Mouse (Mus musculus) cerebellum, adult 2 months (tissue): ENCODE data around the gene Nedd9.

Experiments used
- CTCF ChIP-seq: fragments of 200-500 bp; IDR thresholded peaks from 2 replicates; pipeline ENCODE4 v1.5.1; 2011; ENCODE audit warnings: low read depth, mild to moderate bottlenecking, control low read depth, low read length, moderate library complexity, borderline replicate concordance; ENCODE audit not compliant: insufficient read depth
- POLR2A ChIP-seq: fragments of 200-500 bp; IDR thresholded peaks from 2 replicates; pipeline ENCODE4 v1.6.1; 2011; ENCODE audit warnings: low read length, control low read depth, borderline replicate concordance; ENCODE audit not compliant: insufficient read depth

- TF ChIP-seq CTCF (no peak), POLR2A (no peak)
Measured at GRCm38 (mm10) chr13:41360272-41360815, 126.8 kb downstream of the Nedd9 start.
